Mouse (Mus musculus) testis, postnatal 10 days (tissue): ENCODE results near the gene Psrc1.

Experiments used
- DNase-seq: peaks from one replicate; pipeline ENCODE4 v3.0.0; 2021; ENCODE audit warnings: low spot score

The Psrc1 gene

DNA sequence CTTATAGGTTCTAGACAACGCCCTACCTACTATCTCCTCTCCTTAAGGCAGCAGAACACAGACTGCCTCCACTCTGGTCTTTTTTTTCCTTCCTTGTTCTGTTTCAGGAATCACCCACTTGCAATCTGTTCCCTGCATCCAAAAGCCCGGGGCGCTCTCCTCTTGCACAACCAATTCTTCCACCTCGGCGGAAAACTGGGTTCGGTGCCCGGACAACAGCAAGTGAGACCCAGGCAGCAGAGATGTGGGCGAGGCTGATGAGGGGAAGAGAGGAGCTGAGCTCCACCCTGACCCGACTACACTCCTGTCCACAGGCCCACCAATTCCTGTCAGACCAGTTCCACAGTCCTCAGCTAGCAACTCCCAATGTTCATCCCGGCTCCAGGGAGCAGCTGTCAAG, 2.5 kb downstream of the Psrc1 start:
- no peak for DNase-seq

DNA sequence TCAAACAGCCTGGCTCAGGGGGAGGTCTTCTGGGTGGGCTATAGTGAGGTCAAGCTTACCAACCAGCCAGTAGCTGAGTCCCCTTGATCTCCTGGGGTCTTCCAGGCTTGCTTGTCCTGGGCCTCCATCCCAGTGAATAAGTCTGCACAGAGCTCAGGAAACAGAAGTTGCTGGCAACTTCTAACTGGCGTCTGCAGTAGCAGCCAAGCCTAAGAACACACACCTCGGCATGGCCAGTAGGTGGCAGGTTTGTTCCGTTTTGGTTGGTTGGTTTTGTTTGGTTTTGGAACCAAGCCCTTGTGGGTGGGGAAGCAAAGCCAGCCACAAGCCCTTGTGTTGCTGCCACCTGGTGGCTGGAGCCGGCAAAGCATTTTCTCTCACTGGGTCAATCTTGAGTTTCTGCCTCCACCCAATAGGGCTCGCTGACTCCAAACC, 5.5 kb downstream of the Psrc1 start:
- peak; percentile 98 for DNase-seq

DNA sequence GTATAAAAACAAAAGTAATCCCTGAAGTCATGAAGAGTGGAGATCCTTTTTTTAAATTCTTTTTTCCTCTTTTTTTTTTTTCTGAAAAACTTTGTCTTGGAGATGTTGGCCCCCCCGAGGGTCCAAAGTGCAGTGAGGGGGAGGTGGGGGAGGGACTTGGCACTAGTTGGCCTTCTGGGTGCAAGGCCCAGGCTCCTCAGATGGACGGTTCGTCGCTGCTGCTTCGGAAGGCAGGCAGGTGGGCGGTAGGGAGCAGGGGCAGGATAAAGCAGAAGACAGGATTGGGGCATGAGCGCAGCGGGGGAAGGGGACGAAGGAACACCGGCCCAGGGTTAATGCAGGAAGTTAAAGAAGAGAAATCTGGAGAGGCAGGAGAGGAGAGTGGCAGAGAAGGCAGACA, 8.7 kb downstream of the Psrc1 start:
- no peak for DNase-seq

DNA sequence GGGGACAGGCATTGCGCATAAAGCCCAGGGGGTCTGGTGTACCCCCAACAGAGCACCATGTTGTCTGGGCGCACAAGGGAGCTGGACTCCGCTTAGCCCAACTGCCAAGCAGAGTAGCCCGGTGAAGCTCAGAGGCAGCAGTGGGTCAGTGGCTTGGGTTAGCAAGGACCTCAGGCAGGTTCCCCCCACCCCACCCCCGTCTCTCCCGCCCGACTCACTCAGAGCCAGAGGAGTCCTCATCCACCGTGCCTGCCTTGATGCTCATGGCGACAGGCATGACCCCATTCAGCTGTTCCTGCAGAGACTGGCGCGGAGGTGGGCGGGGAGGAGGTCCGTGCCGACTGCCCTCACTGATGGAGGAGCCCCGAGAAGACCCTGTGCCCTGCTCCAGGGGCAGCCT, 9.2 kb downstream of the Psrc1 start:
- DNase-seq, result no peak

DNA sequence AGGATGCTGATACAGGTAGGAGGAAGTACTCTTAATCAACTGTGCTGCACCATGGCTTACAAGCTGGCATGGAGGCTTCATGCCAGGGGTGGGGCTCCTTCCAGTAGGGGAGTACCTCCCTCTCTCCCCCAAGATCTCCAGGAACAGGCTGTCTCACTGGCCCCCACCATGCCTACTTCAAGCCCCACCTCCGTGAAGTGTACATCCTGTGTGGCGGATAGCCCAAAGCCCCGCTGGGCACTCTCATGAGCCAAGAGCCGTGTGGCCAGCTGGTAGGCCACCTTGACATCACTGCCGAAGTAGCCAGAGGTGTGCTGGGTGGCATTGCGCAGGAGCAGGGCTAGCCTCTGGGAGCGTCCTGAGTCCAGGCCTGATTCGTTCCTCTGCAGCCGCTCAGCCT, 14.6 kb downstream of the Psrc1 start:
- no peak for DNase-seq

DNA sequence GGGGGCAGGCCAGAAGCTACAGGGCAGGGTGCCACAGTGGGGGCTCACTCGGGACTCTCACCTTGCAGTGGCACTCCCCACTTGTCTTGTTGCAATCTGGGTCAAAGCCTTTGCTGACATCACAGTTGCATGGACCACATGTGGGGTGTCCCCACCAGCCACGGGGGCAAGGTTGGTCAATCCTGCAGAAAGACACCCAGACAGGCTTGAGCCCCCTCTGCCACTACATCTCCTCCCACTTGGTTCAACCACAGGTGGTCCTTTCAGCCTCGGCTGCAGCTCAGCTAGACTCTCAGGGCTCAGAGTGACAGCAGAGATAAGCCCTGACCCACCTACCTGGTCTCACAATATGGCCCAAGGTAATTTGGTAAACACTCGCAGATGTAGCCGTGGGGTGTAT, 16.8 kb downstream of the Psrc1 start:
- DNase-seq, result no peak

DNA sequence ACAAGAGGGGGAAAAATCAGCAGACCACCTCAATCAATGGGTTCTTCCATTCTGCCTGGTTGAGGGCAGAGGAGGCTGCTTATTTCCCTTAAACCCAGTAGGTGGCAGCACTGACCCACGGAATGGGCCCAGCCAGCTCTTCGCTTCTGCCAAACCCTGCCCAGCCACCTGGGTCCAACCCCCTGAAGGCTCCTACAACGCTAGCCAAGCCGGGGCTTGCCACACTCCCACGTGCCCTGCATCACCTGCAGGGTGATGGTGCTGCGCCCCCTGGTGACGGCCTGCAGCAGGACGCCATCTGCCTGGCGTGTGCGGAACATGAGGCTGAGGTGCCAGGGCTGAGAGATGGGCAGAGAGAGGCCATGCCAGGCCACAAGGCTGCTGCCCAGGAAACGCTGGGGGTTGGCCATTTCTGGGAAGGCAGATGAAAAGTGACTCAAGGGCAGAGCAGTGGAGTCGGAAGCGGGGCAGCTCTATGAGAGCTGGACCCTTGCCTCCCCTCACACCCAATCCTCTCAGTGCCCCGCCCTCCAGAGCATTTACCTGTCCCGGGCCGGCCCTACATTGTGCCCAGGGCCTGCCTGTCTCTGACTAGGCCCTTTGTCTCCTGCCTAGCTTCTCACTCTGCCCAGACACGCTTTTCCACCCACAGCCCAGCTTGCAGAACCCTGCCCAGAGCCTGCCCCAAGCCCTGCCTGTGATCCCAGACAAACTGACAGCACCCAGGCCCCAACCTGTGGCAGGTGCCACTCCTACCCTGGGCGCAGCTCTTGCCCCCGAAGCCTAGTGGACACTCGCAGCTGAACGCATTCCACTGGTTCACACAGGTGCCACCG, 18.3 kb downstream of the Psrc1 start:
- DNase-seq, result peak; percentile 93

DNA sequence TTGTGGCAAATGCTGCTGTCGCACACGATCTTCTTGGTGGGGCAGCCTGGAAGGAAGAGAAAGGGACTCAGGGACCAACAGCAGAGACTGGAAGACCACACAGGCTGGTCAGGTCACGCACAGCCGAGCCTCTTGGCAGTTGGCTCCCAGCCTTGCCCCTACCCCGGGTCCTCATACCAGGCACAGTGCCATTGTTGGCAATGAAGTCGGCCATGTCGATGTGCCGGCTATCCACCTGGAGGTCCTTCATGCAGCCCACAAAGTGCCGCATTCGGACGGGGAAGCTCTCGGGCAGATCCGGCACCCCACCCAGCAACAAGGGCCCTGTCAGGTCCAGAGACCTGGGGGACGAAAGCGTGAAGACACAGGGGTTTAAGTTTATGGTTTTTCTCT, 18.9 kb downstream of the Psrc1 start:
- no peak for DNase-seq

DNA sequence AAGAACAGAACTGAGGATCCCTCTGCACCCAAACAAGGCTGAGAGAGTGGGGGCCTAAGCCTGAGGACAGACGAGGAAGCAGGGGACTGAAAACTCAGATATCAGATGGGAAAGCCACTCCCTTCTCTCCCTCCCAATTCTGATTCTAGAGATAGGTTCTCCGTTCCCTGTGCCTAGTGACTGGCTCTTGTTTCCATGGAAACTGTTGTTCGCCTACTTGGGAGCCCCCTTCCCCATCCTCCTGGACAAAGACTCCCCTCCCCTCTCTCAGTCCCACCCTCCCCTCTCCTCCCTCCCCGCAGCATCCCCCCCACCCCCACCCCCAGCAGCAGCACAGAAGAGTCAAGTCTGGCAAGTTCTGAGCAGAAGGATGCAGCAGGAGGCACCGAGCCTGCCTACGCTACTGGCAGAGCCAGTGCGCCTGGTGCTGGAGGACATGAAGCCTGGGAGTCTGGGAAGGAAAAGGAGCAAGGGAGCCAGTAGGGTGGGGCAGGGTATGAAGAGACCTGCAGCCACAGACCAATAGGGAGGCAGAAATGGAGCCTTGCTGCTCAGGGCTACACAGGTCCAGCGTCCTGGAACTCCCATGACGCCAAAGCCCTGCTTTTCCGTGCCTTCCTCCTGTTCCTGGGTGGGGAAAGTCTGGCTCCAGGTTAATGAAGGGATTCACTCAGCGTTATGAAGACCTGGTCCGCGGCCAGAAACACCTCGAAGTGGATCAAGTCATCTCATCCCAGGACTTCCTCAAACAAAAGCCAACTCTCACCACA, 22.1 kb downstream of the Psrc1 start:
- DNase-seq, result no peak

DNA sequence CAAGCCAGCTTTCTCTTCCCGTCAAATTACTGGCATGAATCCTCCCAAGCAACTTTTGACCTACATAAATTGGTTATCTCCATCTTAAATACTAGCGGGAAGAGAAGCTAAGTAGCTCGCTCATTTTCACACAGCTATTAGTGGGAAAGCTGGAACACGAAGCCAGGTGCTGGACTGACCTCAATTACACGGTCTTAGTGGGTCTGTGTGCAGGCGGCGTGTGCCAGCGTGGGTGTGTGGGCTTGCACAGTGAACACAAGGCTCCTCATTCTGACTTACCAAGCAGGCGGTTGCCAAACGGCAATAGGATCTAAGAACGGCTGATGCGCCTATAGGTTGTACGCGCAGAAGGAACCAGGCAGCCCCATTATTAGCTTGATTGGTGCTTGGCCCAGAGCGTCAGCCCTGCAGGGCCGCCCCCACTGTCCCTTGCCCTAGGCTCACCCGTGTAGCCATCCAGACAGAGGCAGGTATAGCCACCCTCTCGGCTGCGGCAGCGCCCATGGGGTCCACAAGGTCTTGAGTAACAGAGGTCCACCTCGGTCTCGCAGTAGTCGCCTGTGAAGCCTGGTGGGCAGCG, 22.8 kb downstream of the Psrc1 start:
- no peak for DNase-seq

DNA sequence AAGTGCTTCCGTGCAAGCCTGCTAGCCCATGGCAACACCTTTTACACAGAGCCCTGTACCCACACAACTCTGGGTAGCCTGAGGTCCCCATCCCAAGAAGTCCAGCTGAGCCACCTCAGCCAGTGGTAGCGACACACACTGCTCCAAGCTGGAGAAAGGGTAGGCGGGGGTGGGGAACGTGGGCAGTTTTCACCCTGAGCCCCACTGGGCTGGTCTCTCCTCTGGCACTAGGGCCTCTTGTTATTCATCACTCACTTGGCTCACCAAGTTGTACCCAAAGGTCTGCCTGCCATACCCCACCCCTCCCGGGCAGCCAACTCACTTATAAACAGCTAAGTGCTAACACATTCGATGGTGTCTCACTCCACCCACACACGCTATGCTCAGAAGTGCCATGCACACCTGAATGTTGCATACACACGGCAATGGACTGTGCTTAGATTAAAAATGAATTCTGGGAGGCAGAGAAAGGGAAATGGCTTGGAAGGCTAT, 24.9 kb downstream of the Psrc1 start:
- DNase-seq, result no peak

DNA sequence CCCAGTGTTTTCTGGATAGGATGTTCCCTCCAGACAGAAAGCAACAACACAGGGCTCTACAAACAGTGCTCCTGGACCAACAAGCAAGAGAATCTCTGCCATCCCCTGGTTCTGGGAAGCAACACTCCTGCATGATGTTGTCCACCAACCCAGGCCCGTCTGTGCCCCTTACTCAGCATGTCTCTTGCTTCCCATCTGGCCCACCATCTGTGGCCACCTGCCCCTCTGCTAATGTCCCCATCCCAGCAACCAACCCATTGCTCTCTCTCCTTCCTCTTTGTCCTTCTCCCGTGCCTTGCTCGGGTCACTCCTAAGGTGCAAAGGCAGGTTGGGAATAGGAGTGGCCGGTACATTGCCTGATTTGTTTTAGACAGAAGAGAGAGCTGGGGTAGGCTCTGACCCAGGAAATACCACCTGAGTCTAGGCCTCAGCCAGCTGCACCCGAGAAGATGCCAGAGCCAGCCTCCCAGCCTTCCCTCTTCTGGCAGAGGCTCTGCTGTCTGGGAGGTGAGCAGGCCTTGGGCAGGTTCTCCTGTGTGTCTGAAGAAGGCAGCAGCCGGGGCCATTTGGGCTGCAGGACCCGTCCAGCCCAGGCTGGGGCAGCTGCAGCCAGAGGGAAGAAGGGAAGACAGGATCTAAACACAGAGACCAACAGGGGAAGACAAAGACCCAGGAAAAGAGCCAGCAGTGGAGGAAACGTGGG, 26.2 kb downstream of the Psrc1 start:
- DNase-seq, result no peak

DNA sequence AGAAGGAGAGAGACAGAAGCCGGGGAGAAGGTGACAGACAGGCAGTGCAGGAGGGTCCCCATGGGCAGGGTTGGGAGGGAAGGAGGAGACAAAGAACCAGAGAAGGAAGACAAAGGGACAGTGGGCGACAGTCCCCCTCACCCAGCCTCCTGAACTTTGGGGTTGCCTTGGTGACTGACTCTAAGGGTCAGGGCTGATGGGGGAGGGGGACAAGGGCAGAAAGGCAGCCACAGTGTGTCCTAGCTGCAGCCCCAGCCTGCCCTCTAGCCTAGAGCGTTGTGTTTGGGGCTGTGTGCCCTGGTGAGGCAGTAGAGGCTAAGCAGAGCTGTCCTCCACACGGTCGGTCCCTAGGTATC, 26.7 kb downstream of the Psrc1 start:
- no peak for DNase-seq

DNA sequence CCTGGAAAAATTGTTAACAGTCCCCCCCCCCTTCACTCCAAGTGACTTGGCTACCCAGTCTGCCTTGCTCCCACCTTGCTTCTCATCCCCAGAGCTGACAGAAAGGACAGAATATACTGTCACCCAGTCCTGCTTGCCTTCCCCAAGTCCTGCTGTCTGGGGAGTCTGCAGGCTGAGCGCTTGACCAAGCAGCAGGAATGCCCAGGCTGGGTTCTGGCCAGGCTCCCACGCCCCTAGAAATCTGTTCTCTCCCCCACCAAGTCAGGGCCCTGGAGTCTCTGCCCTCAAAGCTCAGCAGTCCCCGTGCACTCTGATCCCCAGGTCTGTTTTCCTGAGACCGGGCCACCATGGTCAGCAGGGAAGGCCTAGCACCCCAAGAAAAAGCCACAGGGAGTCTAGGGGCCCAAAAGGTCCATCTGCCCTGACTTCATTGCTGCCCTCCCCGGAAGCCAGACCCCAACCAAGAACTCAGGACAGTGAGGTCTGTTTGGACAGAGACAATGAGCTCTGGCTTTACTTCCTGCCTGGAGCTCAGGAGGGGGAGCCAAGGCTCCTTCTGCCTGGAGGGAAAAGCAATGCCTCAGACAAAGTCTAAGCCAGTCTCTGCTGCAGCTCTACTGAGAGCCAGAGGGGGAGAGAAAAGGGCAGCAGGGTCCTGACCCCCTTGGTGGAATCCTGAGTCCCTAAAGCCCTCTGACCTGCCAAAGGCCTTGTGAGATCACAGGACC, 27.6 kb downstream of the Psrc1 start:
- no peak for DNase-seq

DNA sequence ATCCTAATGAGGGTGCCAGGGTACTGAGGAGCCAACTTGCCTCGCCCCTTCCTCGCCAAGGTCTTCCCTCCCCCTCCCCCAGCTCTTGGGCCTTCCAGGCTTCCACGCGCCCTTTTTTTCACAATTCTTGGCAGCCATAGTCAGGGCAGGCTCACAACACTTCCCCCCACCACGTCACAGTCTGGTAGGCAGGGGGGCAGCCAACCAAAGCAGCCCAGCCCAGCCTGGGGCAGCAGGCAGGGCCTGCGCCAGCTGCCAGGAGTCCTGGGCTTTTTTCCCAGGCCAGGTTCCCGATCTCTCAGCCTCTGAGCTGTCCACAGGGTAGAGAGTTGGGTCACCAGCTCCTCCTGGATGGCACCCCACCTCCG, 28.1 kb downstream of the Psrc1 start:
- DNase-seq, result no peak

DNA sequence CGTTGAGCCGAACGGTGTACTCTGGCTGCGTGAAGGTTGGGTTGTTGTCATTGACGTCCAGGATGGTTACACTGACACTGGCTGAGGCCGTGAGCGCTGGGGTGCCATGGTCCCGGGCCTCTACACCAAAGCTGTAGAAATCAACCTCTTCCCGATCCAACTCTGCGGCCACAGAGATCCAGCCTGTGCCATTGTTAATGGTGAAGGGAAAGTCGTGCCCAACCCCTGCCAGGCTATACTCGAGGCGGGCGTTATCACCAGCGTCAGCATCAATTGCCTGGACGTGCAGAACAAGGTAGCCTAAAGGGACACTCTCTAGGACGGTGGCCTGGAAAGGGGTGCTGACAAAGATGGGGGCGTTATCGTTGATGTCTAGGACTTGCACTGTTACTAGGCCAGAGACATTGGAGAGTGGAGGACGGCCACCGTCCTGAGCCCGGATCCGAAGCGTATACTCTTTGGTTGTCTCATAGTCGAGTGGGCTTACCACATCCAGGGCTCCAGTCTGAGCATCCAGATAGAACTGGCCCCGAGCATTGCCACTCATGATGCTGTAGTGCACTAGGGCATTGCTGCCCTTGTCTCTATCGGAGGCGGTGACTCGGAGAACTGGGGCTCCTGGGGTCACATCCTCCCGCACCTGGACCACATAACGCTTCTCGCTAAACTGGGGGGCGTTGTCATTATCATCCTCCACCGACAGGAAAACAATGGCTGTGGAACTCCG, 30.2 kb downstream of the Psrc1 start:
- no peak for DNase-seq

DNA sequence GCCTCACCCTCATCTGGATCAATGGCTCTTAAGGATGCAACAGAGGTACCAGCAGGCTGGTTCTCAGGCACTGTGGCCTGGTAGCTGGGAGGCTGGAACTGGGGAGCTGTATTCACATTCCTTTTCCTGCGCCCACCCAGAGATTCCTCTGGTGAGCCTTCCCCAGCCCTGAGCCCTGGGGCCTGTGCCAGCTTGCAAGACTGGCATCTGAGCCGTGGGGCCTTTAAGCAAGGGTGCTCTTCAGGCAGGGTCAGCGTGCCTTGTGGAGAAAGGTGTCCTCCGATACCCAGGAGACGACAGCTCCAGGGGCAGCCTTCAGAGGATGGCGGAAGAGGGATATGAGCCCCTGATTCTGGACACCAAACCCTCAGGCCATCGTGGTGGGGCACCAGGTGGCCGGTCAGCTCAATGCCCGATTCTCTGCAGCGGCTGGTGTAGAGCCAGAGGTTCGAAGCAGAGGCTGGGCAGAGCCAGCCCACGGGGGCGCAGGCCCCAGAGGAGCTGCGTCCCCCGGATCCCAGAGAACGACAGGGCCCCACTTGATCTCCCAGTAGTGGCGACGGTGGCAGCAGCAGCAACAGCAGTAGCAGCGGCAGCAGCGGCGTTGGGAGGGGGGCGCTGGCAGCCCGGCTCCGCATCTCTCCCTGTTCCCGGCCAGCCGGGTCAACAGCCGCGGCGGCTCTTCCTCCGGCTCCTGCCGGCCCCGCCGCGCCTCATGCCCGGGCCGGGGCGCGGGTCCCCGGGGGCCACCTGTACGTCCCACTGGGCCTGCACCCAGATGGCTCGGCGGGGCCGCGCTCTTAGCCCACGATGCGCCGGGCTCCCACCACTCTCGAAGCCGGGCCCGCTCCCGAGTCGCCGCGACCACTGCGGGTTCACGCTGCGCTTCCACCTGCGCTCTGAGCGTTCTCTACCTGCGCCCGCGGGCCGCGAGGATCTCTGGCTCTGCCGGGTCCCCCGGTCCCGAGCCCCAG, 31.5 kb downstream of the Psrc1 start, which contains the start of gene Celsr2:
TSS of gene Celsr2 (minus strand) at position 696 of the 974 bp plus-strand sequence.
- no peak for DNase-seq

DNA sequence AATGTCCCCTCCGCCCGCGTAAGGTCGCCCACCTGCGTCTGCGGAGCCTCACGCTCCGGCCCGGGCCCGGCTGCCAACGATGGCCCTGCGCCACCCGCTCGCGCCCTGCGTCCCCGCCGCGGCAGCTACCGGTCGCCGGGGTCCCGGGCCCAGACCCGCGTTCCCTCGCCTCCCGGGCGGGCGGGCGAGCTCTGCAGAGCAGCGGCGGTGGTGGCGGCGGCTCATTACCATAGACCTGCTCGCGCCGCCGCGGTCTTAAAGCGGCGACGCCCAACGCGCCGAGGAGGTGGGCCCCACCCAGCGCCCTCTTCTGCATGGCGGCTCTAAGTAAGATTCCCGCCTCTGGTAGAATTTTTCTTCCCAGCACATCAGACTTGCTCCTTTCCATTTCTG, 32.2 kb downstream of the Psrc1 start:
- DNase-seq, result peak; percentile 80

DNA sequence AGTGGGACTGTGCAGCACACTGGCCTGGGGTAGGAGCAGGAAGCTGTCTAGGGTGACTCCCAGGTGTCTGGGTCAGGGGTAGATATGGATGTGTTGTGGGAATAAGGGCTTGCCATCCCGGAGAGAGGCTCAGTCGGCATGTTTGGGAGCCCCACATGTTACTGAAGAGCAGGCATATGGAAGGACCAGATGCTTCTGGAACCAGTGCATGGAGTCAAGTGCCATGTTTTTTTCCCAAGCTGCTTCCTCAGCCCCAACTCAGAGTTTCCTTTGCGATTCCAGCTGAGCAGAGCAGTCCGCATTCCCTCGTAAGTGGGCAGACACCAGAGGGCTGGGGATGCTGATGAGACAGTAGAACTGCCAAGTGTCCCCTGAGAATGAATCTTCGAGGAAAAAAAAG, 39.4 kb downstream of the Psrc1 start:
- no peak for DNase-seq
